ENCODE assay signal across 14 mouse cellular contexts in the genomic region with DNA sequence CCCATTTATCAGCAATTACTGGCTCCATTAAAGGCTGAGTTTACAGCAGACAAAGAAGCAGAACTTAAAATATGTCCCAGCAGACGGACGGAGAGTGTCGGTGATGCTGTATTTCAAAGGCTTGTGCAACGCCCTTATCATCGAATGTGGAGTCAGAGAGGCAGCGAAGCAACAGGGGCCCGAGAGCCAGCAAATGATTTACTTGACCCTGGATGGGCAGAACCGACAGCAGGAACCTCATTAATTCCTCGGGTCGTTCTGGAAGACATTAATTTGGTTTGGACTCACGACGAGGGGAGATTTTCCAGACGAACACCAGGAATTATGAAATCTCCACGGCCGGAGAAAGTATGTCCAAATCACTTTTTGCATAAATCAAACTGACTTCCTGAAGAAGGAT.
DNase-seq lines count a peak whose midpoint lies in the region; ATAC-seq and TF ChIP-seq lines count a peak whose summit lies in the region.
"Had no signal": no experiment of that assay in that cellular context is flagged by ENCODE, and none has a peak within 500 bp of the region (broad histone marks: within the 10 kb centered on the region; RNA-seq: fewer than 3 reads in every experiment).

No protein-coding gene starts in this region.

- H3K9me3 ChIP-seq in liver, embryonic 11.5 days (ENCODE audit: control insufficient read depth, low read length), result no peaks in the 10 kb centered on the region
- no peaks in the 10 kb centered on the region for H3K9me3 ChIP-seq in liver, embryonic 15.5 days (replicated peaks)
- no peaks in the 10 kb centered on the region for H3K9me3 ChIP-seq in forebrain, embryonic 12.5 days
- H3K9me3 ChIP-seq: heart, embryonic 12.5 days had no signal

- DNase-seq in adrenal gland, adult (ENCODE audit: inconsistent age in 2 of 2, low spot score in 1 of 2), result peak; percentile 22 to 49
- no peak for DNase-seq in adrenal gland, adult 8-10 months
- DNase-seq in liver, adult 2 months (ENCODE audit: extremely low read depth, low read depth, low spot score), result peak; percentile 53
- no peak for DNase-seq in liver, embryonic 11.5 days (ENCODE audit: low spot score)
- no peak for DNase-seq in cerebellum, adult 11 months
- DNase-seq: cerebellum, adult 2 months; kidney, adult 9 months; left cerebral cortex, postnatal 4 days; right cerebral cortex, postnatal 25 days; thymus, postnatal 4 days had no signal

- WGBS in liver, adult 2 months, result 54% methylated on average over 15 of the region's 15 CpGs
- 47% methylated on average over 15 of the region's 15 CpGs for WGBS in liver, embryonic 11.5 days
- 62% methylated on average over 15 of the region's 15 CpGs for whole genome bisulfite sequencing in liver, embryonic 15.5 days (ENCODE audit: insufficient replicate concordance)
- 55% methylated on average over 14 of the region's 15 CpGs for WGBS in macrophage (ENCODE audit: missing documents)
- 87% methylated on average over 15 of the region's 15 CpGs for WGBS in forebrain, embryonic 12.5 days

- no peak for TF ChIP-seq CTCF in liver, adult 2 months (IDR thresholded peaks at IDR 0.05; ENCODE audit: low read depth, low read length)

- H3K27ac ChIP-seq in liver, adult 2 months (replicated peaks; ENCODE audit: insufficient read depth, low read depth, low read length), result no peak overlapping the region
- no peak overlapping the region for H3K27ac ChIP-seq in liver, embryonic 11.5 days (ENCODE audit: low read depth, low read length)
- no peak overlapping the region for H3K27ac ChIP-seq in liver, embryonic 15.5 days (replicated peaks)
- 0 out of 2 replicates have a peak overlapping the region, but pooled peaks have one; percentile 4 for H3K27ac ChIP-seq in macrophage
- H3K27ac ChIP-seq in forebrain, embryonic 12.5 days, result no peak overlapping the region

- no peaks in the 10 kb centered on the region for H3K4me1 ChIP-seq in liver, adult 2 months (ENCODE audit: control insufficient read depth, insufficient read depth, low read length)
- H3K4me1 ChIP-seq in liver, embryonic 11.5 days (replicated peaks; ENCODE audit: control insufficient read depth, insufficient read depth, low read length), result no peaks in the 10 kb centered on the region
- H3K4me1 ChIP-seq in liver, embryonic 15.5 days (replicated peaks), result peaks cover 7% of the 10 kb centered on the region
- H3K4me1 ChIP-seq in forebrain, embryonic 12.5 days, result no peaks in the 10 kb centered on the region
- H3K4me1 ChIP-seq: heart, embryonic 12.5 days had no signal

- H3K27me3 ChIP-seq in liver, adult 2 months (ENCODE audit: control insufficient read depth, insufficient read depth, low read length), result no peaks in the 10 kb centered on the region
- no peaks in the 10 kb centered on the region for H3K27me3 ChIP-seq in liver, embryonic 11.5 days (replicated peaks; ENCODE audit: control insufficient read depth, insufficient read depth, low read length)
- H3K27me3 ChIP-seq in liver, embryonic 15.5 days, result peaks cover 32% of the 10 kb centered on the region
- H3K27me3 ChIP-seq in forebrain, embryonic 12.5 days, result no peaks in the 10 kb centered on the region

- no peaks in the 10 kb centered on the region for H3K36me3 ChIP-seq in liver, adult 2 months (ENCODE audit: control insufficient read depth, insufficient read depth, low read length)
- H3K36me3 ChIP-seq in liver, embryonic 11.5 days (ENCODE audit: control insufficient read depth, insufficient read depth, low read length), result no peaks in the 10 kb centered on the region
- no peaks in the 10 kb centered on the region for H3K36me3 ChIP-seq in liver, embryonic 15.5 days (replicated peaks)
- H3K36me3 ChIP-seq in macrophage (ENCODE audit: inconsistent target), result no peaks in the 10 kb centered on the region
- H3K36me3 ChIP-seq in forebrain, embryonic 12.5 days (replicated peaks), result no peaks in the 10 kb centered on the region
- H3K36me3 ChIP-seq: heart, embryonic 12.5 days had no signal

- no peak overlapping the region for H3K4me3 ChIP-seq in liver, adult 2 months (ENCODE audit: insufficient read depth, low read depth, low read length)
- H3K4me3 ChIP-seq in liver, embryonic 11.5 days (ENCODE audit: low read depth, low read length), result no peak overlapping the region
- H3K4me3 ChIP-seq in liver, embryonic 15.5 days (replicated peaks), result no peak overlapping the region
- no peak overlapping the region for H3K4me3 ChIP-seq in macrophage (ENCODE audit: inconsistent target)
- H3K4me3 ChIP-seq in forebrain, embryonic 12.5 days (replicated peaks), result no peak overlapping the region
- H3K4me3 ChIP-seq: heart, embryonic 12.5 days had no signal

- TF ChIP-seq POLR2A in liver, adult 2 months (IDR thresholded peaks at IDR 0.05; ENCODE audit: extremely low read depth, insufficient read depth, low read length), result no peak

- no peak overlapping the region for H3K4me2 ChIP-seq in liver, embryonic 11.5 days
- peak overlapping the region; percentile 5; the same call in 1 of the 2 replicates for H3K4me2 ChIP-seq in liver, embryonic 15.5 days
- H3K4me2 ChIP-seq in forebrain, embryonic 12.5 days, result no peak overlapping the region
- H3K4me2 ChIP-seq: heart, embryonic 12.5 days had no signal

- ATAC-seq in liver, embryonic 11.5 days (replicated peaks; ENCODE audit: low FRiP score), result no peak
- ATAC-seq in liver, embryonic 15.5 days (ENCODE audit: insufficient read depth), result no peak
- ATAC-seq in forebrain, embryonic 12.5 days (ENCODE audit: low FRiP score), result no peak

- H3K79me2 ChIP-seq in liver, adult 2 months (ENCODE audit: control insufficient read depth, insufficient read depth, low read length), result no peaks in the 10 kb centered on the region
- no peaks in the 10 kb centered on the region for H3K79me2 ChIP-seq in macrophage (ENCODE audit: inconsistent target)

- no peak overlapping the region for H3K9ac ChIP-seq in liver, adult 2 months (ENCODE audit: low read depth, low read length)
- H3K9ac ChIP-seq in liver, embryonic 11.5 days (ENCODE audit: low read depth, low read length), result no peak overlapping the region
- no peak overlapping the region for H3K9ac ChIP-seq in liver, embryonic 15.5 days
- no peak overlapping the region for H3K9ac ChIP-seq in forebrain, embryonic 12.5 days
- H3K9ac ChIP-seq: heart, embryonic 12.5 days had no signal

Comparison
In these comparisons a context has a peak if more than half of its experiments do, and no peak if none do; other contexts are left out.
1. DNase-seq: peak in adrenal gland, adult (2 of 2) and liver, adult 2 months (single experiment); none in adrenal gland, adult 8-10 months (single experiment), liver, embryonic 11.5 days (single experiment) and cerebellum, adult 11 months (single experiment).